Mouse (Mus musculus): ENCODE data around the gene Tnip2. TPM values are rescaled to one million over a fixed set of nuclear protein-coding genes. Genes with fewer than 3 reads are reported as not detected.

Gene Tnip2
- polyA plus RNA-seq, 1 experiment from 2014 or later = 4.8 TPM

DNA sequence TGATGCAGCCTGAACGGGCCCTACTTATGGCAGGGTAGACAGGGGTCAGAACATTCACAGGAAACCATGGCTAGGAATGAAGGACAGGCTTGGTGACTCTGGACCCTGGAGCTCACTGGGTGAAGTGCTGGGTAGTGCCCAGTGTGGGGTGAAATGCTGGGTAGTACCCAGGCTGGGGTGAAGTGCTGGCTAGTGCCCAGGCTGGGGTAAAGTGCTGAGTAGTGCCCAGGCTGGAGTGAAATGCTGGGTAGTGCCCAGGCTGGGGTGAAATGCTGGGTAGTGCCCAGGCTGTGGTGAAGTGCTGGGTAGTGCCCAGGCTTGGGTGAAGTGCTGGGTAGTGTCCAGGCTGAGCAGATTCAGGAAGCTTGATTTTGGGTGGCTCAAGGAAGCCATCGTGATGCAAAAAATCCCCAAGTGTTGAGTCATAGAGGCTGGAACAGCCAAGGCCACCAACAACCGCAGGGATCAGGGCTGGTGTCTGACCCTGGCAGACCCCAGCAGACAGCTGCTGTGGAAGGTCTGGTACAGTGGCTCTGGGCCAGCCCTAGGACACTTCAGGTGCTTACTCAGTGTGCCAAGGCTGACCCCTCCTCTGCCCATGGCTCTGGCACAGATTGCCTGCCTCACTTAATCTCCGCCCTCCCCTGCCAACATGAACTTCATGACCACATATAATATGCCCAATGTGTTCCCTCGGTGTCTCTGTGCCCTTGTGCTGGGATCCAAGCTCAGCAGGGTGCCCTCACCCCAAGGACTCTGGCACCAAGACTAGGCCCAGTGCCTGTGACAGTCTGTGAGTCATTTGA lies 21.2 kb upstream of the Tnip2 start:
- Histone ChIP-seq H3K4me3 (no peak overlapping the region), H3K27me3 (replicated peaks; ENCODE audit: low read depth, poor library complexity, severe bottlenecking) (no peaks in the 10 kb centered on the region), H3K27ac (replicated peaks) (no peak overlapping the region), H3K36me3 (replicated peaks) (no peaks in the 10 kb centered on the region), H3K4me1 (no peaks in the 10 kb centered on the region; the same call in 1 of the 2 replicates), H3K9me3 (no peaks in the 10 kb centered on the region)
- 85% methylated on average over 5 of the region's 5 CpGs for WGBS
- DNase-seq (ENCODE audit: low spot score) = no peak

- no peaks in the 10 kb centered on the region; the same call in 1 of the 2 replicates for H3K4me1 ChIP-seq
- 72% methylated on average over 3 of the region's 3 CpGs for WGBS
- no peak overlapping the region for H3K27ac ChIP-seq (replicated peaks)
- H3K9me3 ChIP-seq = no peaks in the 10 kb centered on the region
- H3K36me3 ChIP-seq (replicated peaks) = no peaks in the 10 kb centered on the region
- DNase-seq (ENCODE audit: low spot score) = no peak
- H3K4me3 ChIP-seq = no peak overlapping the region
- H3K27me3 ChIP-seq (replicated peaks; ENCODE audit: low read depth, poor library complexity, severe bottlenecking) = no peaks in the 10 kb centered on the region
Observed at GRCm38 (mm10) chr5:34533820-34534219, 20.0 kb upstream of the Tnip2 start.

- H3K4me1 ChIP-seq = no peaks in the 10 kb centered on the region; the same call in 1 of the 2 replicates
- H3K9me3 ChIP-seq = no peaks in the 10 kb centered on the region
- H3K27me3 ChIP-seq (replicated peaks; ENCODE audit: low read depth, poor library complexity, severe bottlenecking) = no peaks in the 10 kb centered on the region
- WGBS = 72% methylated on average over 5 of the region's 5 CpGs
- no peak overlapping the region for H3K27ac ChIP-seq (replicated peaks)
- no peak for DNase-seq (ENCODE audit: low spot score)
- H3K36me3 ChIP-seq (replicated peaks) = no peaks in the 10 kb centered on the region
- no peak overlapping the region for H3K4me3 ChIP-seq
Observed at GRCm38 (mm10) chr5:34533066-34533465, 19.3 kb upstream of the Tnip2 start.

- peaks cover 21% of the 10 kb centered on the region for H3K27me3 ChIP-seq (replicated peaks; ENCODE audit: low read depth, poor library complexity, severe bottlenecking)
- 61% methylated on average over 4 of the region's 4 CpGs for WGBS
- no peak for DNase-seq (ENCODE audit: low spot score)
- no peak overlapping the region for H3K27ac ChIP-seq (replicated peaks)
- H3K9me3 ChIP-seq = no peaks in the 10 kb centered on the region
- H3K36me3 ChIP-seq (replicated peaks) = no peaks in the 10 kb centered on the region
- no peak overlapping the region for H3K4me3 ChIP-seq
- H3K4me1 ChIP-seq = peaks cover 11% of the 10 kb centered on the region
Observed at GRCm38 (mm10) chr5:34530687-34531086, 16.9 kb upstream of the Tnip2 start.

DNA sequence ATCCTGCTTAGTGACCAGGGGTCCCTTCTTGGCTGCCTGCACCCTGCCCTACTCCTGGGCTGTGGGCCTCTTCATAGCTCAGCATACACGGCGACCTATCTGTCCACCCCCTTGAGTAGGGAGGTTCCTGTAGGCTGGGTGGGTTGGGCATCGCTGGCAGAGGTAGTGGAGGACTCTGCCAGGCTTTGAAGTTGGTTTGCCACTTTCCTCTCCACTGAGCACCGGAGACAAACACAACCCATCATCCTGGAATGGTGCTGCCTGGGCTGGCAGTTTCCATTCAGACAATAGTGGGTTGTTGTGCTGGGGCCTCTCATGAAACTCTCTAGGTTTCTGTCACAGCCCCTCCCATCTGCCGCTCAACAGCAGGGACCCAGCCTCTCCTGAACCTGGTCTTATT lies 16.3 kb upstream of the Tnip2 start:
- no peaks in the 10 kb centered on the region for H3K36me3 ChIP-seq (replicated peaks)
- H3K27ac ChIP-seq (replicated peaks) = no peak overlapping the region
- peaks cover 12% of the 10 kb centered on the region for H3K4me1 ChIP-seq
- H3K9me3 ChIP-seq = no peaks in the 10 kb centered on the region
- peaks cover 21% of the 10 kb centered on the region for H3K27me3 ChIP-seq (replicated peaks; ENCODE audit: low read depth, poor library complexity, severe bottlenecking)
- no peak overlapping the region for H3K4me3 ChIP-seq
- no peak for DNase-seq (ENCODE audit: low spot score)
- 79% methylated on average over 5 of the region's 5 CpGs for WGBS

GRCm38 (mm10) chr5:34528724-34529123 lies 14.9 kb upstream of the Tnip2 start:
- H3K4me3 ChIP-seq = no peak overlapping the region
- H3K36me3 ChIP-seq (replicated peaks) = no peaks in the 10 kb centered on the region
- H3K27ac ChIP-seq (replicated peaks) = no peak overlapping the region
- H3K4me1 ChIP-seq = peaks cover 12% of the 10 kb centered on the region
- DNase-seq (ENCODE audit: low spot score) = no peak
- WGBS = 84% methylated on average over 5 of the region's 5 CpGs
- no peaks in the 10 kb centered on the region for H3K9me3 ChIP-seq
- H3K27me3 ChIP-seq (replicated peaks; ENCODE audit: low read depth, poor library complexity, severe bottlenecking) = peaks cover 23% of the 10 kb centered on the region

DNA sequence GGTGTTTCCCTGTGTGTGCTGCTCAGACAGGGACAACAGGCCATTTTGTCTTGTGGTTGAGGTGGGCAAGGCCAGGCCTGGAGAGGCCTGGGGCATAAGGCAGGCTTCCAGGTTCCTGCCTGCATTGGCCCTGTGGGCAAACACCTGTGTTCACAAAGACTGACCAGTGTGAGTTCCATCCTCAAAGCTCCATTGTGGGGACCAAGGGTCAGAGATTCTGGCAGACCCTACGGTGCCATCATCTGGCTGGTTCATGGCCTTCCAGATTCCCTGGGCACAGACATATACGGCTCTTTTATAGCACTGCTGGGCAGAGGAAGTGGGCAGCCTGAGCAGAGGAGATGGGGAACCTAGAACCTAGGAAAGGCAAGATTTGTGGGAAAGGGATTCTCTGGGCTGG lies 13.6 kb upstream of the Tnip2 start:
- Histone ChIP-seq H3K36me3 (replicated peaks) (no peaks in the 10 kb centered on the region), H3K4me3 (no peak overlapping the region), H3K27ac (replicated peaks) (no peak overlapping the region), H3K9me3 (no peaks in the 10 kb centered on the region), H3K4me1 (peaks cover 12% of the 10 kb centered on the region), H3K27me3 (replicated peaks; ENCODE audit: low read depth, poor library complexity, severe bottlenecking) (peaks cover 28% of the 10 kb centered on the region)
- no peak for DNase-seq (ENCODE audit: low spot score)
- 81% methylated on average over 2 of the region's 2 CpGs for WGBS

DNA sequence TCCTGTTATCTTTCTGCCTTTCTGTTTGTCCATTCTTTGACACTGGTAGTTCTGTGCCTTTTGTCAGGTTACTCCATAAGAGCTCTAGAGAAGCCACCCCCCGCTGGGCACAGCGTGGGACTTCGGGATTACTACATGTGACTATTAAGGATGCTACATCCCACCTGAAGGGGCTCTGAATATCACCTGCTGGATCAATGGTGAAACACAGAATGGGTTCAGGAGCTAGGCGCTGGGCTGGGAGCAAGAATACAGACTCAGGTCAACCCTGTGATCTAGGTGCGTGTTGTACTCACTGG lies 12.6 kb upstream of the Tnip2 start:
- H3K27me3 ChIP-seq (replicated peaks; ENCODE audit: low read depth, poor library complexity, severe bottlenecking) = peaks cover 28% of the 10 kb centered on the region
- H3K4me1 ChIP-seq = peaks cover 12% of the 10 kb centered on the region
- no peaks in the 10 kb centered on the region for H3K9me3 ChIP-seq
- WGBS = 33% methylated on average over 5 of the region's 5 CpGs
- peak overlapping the region; percentile 61 for H3K4me3 ChIP-seq
- H3K27ac ChIP-seq (replicated peaks) = no peak overlapping the region
- no peak for DNase-seq (ENCODE audit: low spot score)
- H3K36me3 ChIP-seq (replicated peaks) = no peaks in the 10 kb centered on the region

GRCm38 (mm10) chr5:34525663-34526476 lies 12.1 kb upstream of the Tnip2 start, which contains the start of gene Sh3bp2:
Gene Sh3bp2 (plus strand): TSS chr5:34525838.
- WGBS = 2% methylated on average over 38 of the region's 38 CpGs
- H3K36me3 ChIP-seq (replicated peaks) = no peaks in the 10 kb centered on the region
- H3K27me3 ChIP-seq (replicated peaks; ENCODE audit: low read depth, poor library complexity, severe bottlenecking) = peaks cover 28% of the 10 kb centered on the region
- no peaks in the 10 kb centered on the region for H3K9me3 ChIP-seq
- peak within 1 kb of the TSS; percentile 27 for H3K27ac ChIP-seq (replicated peaks)
- peak; percentile 93 for DNase-seq (ENCODE audit: low spot score)
- H3K4me1 ChIP-seq = peaks cover 12% of the 10 kb centered on the region
- H3K4me3 ChIP-seq = peak within 1 kb of the TSS; percentile 61

GRCm38 (mm10) chr5:34524511-34524910 lies 10.7 kb upstream of the Tnip2 start:
- Histone ChIP-seq H3K36me3 (replicated peaks) (no peaks in the 10 kb centered on the region), H3K27ac (replicated peaks) (no peak overlapping the region), H3K4me1 (peaks cover 16% of the 10 kb centered on the region; the same call in 1 of the 2 replicates), H3K27me3 (replicated peaks; ENCODE audit: low read depth, poor library complexity, severe bottlenecking) (peaks cover 28% of the 10 kb centered on the region), H3K9me3 (no peaks in the 10 kb centered on the region), H3K4me3 (no peak overlapping the region)
- no peak for DNase-seq (ENCODE audit: low spot score)

DNA sequence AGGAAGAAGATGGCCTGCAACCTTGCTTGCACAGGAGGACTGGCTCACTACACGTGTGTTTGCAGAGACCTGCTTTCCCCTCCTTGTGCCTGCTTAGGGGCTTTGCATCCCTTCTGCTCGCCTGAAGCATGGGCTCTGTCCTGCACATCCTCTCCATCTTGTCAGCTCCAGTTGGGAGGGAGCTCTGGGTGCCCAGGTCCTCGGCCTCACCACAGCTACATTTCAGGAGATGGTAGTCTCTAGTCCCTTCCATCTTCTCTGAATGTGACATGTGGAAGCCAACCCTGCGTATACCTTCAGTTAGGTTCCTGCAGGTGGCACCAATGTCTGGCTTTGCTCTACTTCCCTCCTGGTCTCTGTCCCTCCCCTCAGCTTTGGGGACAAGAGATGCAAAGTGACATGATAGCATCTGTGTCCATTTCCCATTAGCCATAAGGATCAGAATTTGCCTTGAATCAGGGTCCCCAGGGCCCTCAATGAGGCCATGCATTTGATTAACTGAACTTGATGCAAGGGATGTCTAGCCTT lies 10.2 kb upstream of the Tnip2 start:
- Histone ChIP-seq H3K27me3 (replicated peaks; ENCODE audit: low read depth, poor library complexity, severe bottlenecking) (peaks cover 28% of the 10 kb centered on the region), H3K9me3 (no peaks in the 10 kb centered on the region), H3K4me1 (peaks cover 16% of the 10 kb centered on the region; the same call in 1 of the 2 replicates), H3K27ac (replicated peaks) (no peak overlapping the region), H3K4me3 (no peak overlapping the region), H3K36me3 (replicated peaks) (no peaks in the 10 kb centered on the region)
- no peak for DNase-seq (ENCODE audit: low spot score)
- 55% methylated on average over 4 of the region's 4 CpGs for WGBS

DNA sequence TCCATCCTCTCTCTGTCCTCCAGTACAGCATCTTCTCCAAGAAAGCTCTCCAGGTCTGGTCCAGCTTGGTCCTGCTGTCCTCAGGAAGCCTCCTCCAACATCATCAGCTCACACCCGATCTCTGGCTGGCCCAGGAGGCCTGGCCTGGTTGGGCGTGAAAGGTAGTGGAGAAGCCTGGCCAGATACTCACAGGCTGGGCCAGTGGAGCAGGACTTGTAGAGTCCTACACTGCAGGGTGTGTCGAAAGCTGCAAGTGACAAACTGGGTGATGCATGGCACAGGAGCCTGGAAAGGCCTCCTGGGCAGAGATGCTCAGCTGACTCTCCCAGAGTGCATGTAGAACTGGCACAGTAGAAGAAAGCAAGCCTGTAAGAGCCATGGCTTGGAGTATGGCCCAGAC lies 7.5 kb upstream of the Tnip2 start:
- 86% methylated on average over 3 of the region's 3 CpGs for WGBS
- H3K4me1 ChIP-seq = peaks cover 11% of the 10 kb centered on the region; the same call in 1 of the 2 replicates
- peaks cover 13% of the 10 kb centered on the region for H3K27me3 ChIP-seq (replicated peaks; ENCODE audit: low read depth, poor library complexity, severe bottlenecking)
- no peak overlapping the region for H3K27ac ChIP-seq (replicated peaks)
- DNase-seq (ENCODE audit: low spot score) = no peak
- H3K36me3 ChIP-seq (replicated peaks) = no peaks in the 10 kb centered on the region
- H3K9me3 ChIP-seq = no peaks in the 10 kb centered on the region
- H3K4me3 ChIP-seq = no peak overlapping the region

Data from embryonic facial prominence, embryonic 10.5 days (tissue).